Mouse (Mus musculus): ENCODE data around the gene Armc12. TPM values are rescaled to one million over a fixed set of nuclear protein-coding genes. Genes with fewer than 3 reads are reported as not detected.

Gene Armc12
- polyA plus RNA-seq, 1 experiment from 2014 or later: not detected

DNA sequence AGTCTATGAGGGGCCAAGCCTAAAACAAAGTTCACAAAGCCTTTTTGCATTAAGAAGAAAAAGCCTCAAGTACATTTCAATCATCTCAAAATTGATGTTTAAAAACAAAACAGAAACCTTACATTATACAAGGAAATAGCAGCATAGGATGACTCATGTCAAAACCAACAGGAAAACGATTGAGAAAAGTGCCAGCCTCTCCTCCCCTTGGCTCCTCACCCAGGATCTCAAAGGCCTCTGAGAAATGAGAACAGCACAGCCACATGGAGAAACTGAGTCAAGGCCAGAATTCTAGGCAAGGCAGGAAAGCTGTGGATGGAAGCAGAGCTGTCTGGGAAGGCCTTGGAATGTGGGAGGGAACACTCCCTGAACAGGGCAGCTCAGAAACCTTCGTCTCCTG lies 58.0 kb downstream of the Armc12 start:
- Histone ChIP-seq H3K4me1 (ENCODE audit: control insufficient read depth, insufficient read depth, low read depth, low read length) (no peaks in the 10 kb centered on the region), H3K9me3 (ENCODE audit: control insufficient read depth, low read length) (no peaks in the 10 kb centered on the region), H3K36me3 (ENCODE audit: control insufficient read depth, insufficient read depth, low read length) (peaks cover 24% of the 10 kb centered on the region), H3K27me3 (replicated peaks; ENCODE audit: control insufficient read depth, insufficient read depth, low read length) (no peaks in the 10 kb centered on the region), H3K9ac (ENCODE audit: low read depth, low read length) (no peak overlapping the region), H3K4me3 (ENCODE audit: low read length) (no peak overlapping the region), H3K4me2 (ENCODE audit: low read length) (no peak overlapping the region), H3K27ac (ENCODE audit: low read depth, low read length) (no peak overlapping the region)
- 71% methylated on average over 2 of the region's 2 CpGs for WGBS
- no peak for ATAC-seq

Small RNAs within 50 kb of the gene (microRNA-seq; reads per million reads assigned to microRNA genes)
- not detected for gene Gm25195
- gene Mir6969: not detected

Other genes starting within 250 kb of the Armc12 start
- gene Fance, start 217.3 kb upstream of the Armc12 start, polyA plus RNA-seq (2015; fragmentation: Nextera tagmentation; extraction: Ambion mirVana): 25.0 and 25.7 TPM in 2 replicates
- gene Rpl10a, start 202.3 kb upstream of the Armc12 start, polyA plus RNA-seq (2015; fragmentation: Nextera tagmentation; extraction: Ambion mirVana): 287 and 323 TPM in 2 replicates
- gene Tead3, start 180.0 kb upstream of the Armc12 start, polyA plus RNA-seq (2015; fragmentation: Nextera tagmentation; extraction: Ambion mirVana): 1.4 and 2.0 TPM in 2 replicates
- 1.5 and 1.6 TPM in 2 replicates for gene Tulp1, start 165.6 kb upstream of the Armc12 start, polyA plus RNA-seq (2015; fragmentation: Nextera tagmentation; extraction: Ambion mirVana)
- gene Fkbp5, start 13.3 kb upstream of the Armc12 start, polyA plus RNA-seq (2015; fragmentation: Nextera tagmentation; extraction: Ambion mirVana): 26.7 and 30.8 TPM in 2 replicates
- not detected in 2 replicates for gene Clpsl2, start 18.6 kb downstream of the Armc12 start, polyA plus RNA-seq (2015; fragmentation: Nextera tagmentation; extraction: Ambion mirVana)
- gene Clps, start 30.0 kb downstream of the Armc12 start, polyA plus RNA-seq (2015; fragmentation: Nextera tagmentation; extraction: Ambion mirVana): not detected in 2 replicates
- 20.1 and 26.9 TPM in 2 replicates for gene Lhfpl5, start 44.8 kb downstream of the Armc12 start, polyA plus RNA-seq (2015; fragmentation: Nextera tagmentation; extraction: Ambion mirVana)
- gene Srpk1, start 91.9 kb downstream of the Armc12 start, polyA plus RNA-seq (2015; fragmentation: Nextera tagmentation; extraction: Ambion mirVana): 79.4 and 80.8 TPM in 2 replicates
- 1.4 TPM in 2 replicates for gene Slc26a8, start 159.4 kb downstream of the Armc12 start, polyA plus RNA-seq (2015; fragmentation: Nextera tagmentation; extraction: Ambion mirVana)
- 22.7 and 24.0 TPM in 2 replicates for gene Mapk14, start 160.5 kb downstream of the Armc12 start, polyA plus RNA-seq (2015; fragmentation: Nextera tagmentation; extraction: Ambion mirVana)
- 1.9 TPM in 2 replicates for gene AC170998.1, start 195.3 kb downstream of the Armc12 start, polyA plus RNA-seq (2015; fragmentation: Nextera tagmentation; extraction: Ambion mirVana)
- gene Mapk13, start 238.5 kb downstream of the Armc12 start, polyA plus RNA-seq (2015; fragmentation: Nextera tagmentation; extraction: Ambion mirVana): 1.2 and 2.0 TPM in 2 replicates